Mouse (Mus musculus) subcutaneous adipose tissue, adult 2 months (tissue): ENCODE results near the gene Trpc1. TPM values are rescaled to one million over a fixed set of nuclear protein-coding genes. Genes with fewer than 3 reads are reported as not detected.

Experiments used
- polyA plus RNA-seq: library from polyadenylated mRNA; depleted of rRNA; stranded (reverse); fragments of >200 nt; gene quantifications from 2 replicates; pipeline ENCODE4 v1.2.3, GENCODE M21; 2012; ENCODE audit warnings: low replicate concordance; rRNA removed

Trpc1 gene
- 1.9 and 3.8 TPM in 2 replicates for polyA plus RNA-seq

DNA sequence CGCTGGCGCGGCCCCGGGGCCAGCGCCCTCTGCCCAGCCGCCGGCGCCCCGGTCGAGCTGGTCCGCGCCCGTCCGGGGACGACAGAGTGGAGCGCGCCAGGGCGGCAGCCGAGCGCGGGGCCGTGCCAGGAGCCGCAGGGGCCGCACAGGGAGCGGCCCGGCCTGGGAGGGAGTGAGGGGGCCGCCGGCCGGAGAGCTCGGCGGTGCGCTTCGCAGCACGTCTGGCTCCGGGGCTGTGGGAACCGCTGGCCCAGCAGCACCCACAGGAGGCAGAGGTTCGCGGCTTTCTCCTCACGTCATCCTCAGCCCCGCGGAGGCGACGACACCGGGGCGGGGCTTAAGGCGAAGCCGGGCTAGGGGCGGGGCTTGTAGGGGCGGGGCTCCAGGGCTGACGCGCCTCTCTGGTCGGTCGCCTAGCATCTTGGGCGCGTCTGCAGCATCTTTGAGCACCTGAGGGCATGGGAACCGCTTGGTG lies at the start of gene Trpc1:
Gene Trpc1 (minus strand): TSS at position 339 of the 475 bp plus-strand sequence.

Other genes with a start within 250 kb of the Trpc1 start
- gene U2surp, start 238.4 kb downstream of the Trpc1 start, polyA plus RNA-seq: 3.2 and 5.1 TPM in 2 replicates
- gene Paqr9, start 190.7 kb downstream of the Trpc1 start, polyA plus RNA-seq: 13.8 and 44.5 TPM in 2 replicates
- gene Pcolce2, start 112.8 kb downstream of the Trpc1 start, polyA plus RNA-seq: 1.7 and 4.0 TPM in 2 replicates
- gene Pls1, start 94.9 kb upstream of the Trpc1 start, polyA plus RNA-seq: 0.98 TPM in 1 of 2 replicates, not detected in the other
- 3.4 and 4.8 TPM in 2 replicates for gene Atr, start 107.2 kb upstream of the Trpc1 start, polyA plus RNA-seq
- gene Xrn1, start 204.4 kb upstream of the Trpc1 start, polyA plus RNA-seq: 4.4 and 6.3 TPM in 2 replicates